Mouse (Mus musculus): ENCODE measurements at regions not wholly inside any gene's neighbourhood (a gene's known extent, or its start where the extent isn't known, plus 50 kb on each side); places are given as distances from the start of the nearest gene placed in this dataset.

DNA sequence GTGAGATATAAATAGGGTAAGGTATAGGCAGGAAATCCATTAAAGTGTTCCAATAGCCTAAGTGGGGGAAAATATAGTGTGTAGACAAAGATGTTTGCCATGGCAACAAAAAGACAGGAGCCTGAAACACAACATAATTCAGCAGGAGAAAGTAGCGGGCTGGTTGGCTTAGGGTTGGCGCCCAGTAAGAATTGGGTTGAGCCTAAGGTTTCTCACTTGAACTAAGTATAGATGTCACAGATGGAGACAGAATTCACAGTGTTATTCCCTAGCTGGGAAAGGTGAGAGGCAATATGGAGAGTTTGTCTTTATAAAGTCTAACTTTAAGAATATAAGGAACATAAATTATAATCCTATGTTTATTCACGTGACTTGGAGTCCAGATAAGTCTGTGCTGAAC, 64.8 kb upstream of the Ogfrl1 start:
- no peak for DNase-seq (ENCODE audit: low spot score in 2 of 2)

DNA sequence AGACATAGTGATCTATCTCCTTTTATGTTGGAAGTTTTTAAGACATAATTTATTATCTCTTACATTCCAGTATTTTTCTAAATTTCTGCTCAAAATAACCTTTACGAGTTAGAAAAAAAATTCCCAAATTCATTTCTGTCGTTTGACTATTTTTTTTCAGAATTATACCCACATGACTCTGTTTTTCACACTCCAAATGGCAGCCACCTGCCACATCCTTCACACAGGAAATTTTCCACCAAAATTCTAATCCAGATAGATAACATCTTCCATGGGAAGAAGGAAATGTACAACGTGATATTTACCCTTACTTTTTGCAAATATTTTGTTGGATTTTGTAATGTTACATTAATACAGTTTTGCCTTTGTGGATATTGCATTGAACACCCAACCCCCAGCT, 66.5 kb upstream of the Ogfrl1 start:
- no peak for DNase-seq (ENCODE audit: low spot score in 2 of 2)

DNA sequence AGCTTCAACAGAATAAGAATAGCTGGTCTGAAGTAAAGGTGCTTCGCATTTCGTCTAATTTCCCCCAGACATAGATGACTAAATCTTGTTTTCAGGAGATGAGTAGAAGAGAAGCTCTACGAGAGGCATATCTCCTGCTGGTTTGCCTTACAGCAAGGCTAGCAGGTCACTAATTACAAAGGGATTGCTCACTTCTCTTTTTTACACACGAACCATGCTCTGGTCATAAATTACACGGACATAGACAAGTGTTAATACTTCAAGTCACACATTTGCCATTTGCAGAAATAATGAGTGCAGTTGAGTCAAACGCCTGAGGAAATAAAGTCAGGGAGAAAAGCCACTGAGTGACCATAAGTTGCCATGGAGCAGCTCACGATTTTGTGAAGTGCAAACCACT, 68.8 kb upstream of the Ogfrl1 start:
- no peak for DNase-seq (ENCODE audit: low spot score in 2 of 2)

DNA sequence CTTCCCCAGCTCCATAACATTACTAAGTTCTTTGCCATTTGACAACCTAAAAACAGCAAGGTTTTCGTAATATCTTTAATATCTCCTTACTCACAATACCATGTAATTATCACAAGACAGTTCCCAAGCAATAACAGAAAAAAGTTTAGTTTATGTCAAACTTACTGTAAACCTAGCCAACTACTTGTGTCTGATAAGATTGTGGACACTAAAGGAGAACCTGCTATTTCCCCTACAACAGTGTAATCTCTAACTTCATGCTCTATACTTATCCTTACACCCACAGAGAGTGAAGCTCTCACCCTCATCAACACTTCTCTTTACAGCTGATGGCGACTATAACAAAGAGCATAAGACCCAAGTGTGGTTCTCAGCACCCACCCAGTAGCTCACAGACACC, 69.8 kb upstream of the Ogfrl1 start:
- DNase-seq (ENCODE audit: low spot score in 2 of 2) = no peak

DNA sequence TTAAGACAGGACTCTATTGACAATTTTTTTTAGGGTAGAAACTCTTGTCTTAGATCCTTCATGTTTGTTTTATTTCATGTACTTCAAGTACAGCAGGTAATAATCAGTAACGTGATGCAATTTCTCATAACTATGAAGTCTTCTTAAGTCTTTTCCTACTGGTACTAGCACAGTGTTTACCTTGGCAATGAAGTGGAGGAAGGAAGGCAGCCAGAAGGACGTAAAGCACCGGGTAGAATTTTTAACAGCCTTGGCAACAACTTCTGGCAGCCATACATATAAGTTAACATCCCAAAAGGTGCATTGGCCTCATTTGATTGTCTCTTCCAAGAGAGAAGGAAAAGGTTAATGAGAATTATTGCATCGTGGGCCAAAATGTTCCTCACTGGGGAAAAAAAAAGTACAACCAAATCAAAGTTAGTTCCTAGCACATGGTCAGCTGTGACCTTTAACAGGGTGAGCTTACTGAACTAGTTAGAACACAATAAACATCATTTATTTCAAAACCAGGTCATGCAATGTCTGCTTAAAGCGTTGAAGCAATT, 83.3 kb upstream of the Ogfrl1 start:
- DNase-seq (ENCODE audit: low spot score in 2 of 2) = no peak

DNA sequence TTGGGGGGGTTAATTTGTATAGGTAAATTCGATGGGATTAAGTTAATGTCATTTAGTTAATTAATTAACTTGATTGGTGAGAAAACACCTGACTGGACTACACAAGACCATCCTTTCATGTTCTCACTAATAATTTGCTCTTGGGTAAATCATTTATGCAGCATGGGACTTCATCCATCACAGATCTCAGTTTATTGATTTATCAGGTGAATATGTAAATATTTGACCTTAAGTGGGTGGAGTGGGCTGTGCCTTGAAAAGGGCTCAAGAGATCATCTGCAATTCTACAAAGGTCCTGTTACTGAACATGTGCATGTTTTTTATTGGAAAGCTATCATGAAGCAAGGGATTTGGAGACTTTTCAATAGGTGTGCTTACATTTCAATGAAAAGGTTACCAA, 87.0 kb upstream of the Ogfrl1 start:
- no peak for DNase-seq (ENCODE audit: low spot score in 2 of 2)

DNA sequence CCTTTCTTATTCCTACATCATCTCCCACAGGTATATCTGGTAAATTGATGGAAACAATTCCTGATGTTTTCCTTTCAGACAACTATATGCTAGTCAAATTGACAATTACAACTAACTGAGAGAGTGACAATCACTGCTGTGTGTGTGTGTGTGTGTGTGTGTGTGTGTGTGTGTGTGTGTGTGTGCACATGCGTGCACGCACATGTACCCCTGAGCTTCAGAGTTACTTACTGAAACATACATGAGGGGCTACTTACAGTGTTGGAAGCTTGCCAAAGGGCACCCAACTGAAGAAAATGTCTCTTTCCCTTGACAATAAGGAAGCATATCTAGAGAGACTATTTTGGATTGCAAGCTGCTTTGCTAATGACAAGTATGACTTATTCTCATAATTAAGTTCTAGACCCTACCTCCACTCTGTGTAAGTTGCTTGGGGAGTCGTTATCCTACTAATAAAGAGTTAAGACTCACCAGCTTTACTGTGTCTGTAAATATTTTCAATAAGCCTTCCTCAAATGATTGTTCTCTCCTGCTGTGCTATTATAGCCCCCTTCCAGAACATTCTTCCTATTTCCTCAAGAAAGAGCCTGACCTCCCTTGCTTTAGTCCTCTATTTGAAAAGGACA, 87.7 kb upstream of the Ogfrl1 start:
- no peak for DNase-seq (ENCODE audit: low spot score in 2 of 2)

DNA sequence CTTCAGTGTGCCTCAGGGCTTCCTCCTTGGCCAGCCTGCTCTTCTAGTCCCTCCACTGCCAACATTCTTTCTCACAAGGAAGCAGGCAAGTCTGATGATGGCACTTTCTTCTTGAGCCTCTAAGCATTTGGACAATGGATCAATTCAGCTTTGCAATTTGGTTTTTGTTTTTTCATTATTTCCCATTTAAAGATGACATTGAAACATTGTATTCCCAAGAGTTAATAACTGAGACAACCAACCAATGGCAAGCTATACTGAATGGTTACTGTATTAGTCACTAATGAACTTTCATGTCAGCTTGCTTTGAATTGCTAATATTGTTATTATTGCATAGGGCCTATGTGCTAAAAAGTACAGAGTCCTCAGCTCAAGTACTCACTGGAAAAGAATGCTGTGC, 89.5 kb upstream of the Ogfrl1 start:
- DNase-seq (ENCODE audit: low spot score in 2 of 2) = no peak

DNA sequence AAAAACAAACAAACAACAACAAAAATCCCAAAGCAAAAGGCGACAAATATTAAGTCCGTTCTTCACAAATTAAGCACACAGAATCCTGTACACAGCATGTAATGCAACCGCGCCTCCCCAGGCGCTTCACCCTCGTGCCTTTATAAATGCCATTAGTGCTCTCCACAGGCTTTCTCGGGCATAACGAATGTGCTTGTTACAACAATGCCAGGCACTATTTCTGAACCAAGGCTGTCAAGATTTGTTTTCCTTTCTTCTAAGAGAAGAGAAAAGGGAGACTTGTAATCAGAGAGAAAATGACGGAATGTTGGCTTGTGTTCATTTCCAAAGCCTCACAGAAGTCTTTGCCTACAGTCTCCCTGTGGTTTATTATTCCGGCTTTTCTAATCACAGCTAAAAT, 93.1 kb upstream of the Ogfrl1 start:
- no peak for DNase-seq (ENCODE audit: low spot score in 2 of 2)

DNA sequence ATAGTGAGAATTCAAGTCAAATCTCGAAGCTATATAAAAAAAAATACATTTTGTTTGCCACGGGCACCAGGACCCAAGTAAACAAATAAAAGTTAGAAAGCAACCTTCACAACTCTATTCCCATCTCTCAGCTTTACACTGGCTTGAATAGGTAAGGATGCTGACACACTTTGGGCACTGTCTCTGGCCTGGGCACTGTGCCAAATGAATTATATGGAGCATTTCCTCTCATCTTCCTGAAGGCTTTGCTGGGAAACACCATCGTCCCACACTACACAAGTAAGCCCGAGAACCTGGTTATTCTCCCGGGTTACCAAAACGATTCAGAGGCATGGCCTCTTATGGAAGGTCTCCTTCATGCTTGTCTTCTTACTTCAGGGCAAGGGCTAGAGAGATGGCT, 93.5 kb upstream of the Ogfrl1 start:
- no peak for DNase-seq (ENCODE audit: low spot score in 2 of 2)

DNA sequence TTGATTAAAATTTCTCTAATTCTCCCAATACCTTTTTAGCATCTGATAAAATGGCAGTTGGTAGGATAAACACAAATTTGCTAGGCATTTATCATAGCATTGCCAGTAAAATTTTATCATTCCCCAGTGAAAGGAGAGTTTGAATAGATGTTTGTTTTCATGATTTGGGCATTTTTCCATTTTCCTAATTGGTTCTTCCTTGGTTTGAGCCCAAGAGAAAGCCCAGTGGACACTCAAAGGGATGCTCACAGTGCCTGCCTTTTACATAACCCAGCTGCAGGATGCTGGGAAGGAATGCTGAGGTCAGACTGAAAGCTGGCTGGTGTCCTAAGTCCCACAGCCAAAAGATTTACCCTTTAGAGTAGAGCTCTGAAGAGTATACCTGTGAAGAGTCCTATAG, 95.4 kb upstream of the Ogfrl1 start:
- DNase-seq (ENCODE audit: low spot score in 2 of 2) = no peak

DNA sequence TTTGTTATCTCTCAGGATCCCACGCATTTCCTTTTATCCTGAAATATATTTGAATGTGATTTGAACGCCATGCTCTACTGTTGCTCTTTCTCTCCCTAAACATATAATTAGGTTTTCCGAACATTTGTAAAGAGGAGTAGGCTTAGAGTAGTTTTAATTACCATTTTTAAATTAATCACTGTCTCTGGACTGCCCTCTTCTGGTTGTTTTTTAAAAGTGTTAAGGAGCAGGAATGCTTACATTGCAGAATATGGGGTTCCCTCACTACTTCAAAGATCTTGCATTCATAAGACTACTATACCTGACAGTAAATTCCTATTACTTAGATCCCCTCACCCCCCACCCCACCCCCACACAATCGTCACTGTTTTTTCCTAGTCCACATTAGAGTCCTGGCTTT, 97.8 kb upstream of the Ogfrl1 start:
- no peak for DNase-seq (ENCODE audit: low spot score in 2 of 2)

DNA sequence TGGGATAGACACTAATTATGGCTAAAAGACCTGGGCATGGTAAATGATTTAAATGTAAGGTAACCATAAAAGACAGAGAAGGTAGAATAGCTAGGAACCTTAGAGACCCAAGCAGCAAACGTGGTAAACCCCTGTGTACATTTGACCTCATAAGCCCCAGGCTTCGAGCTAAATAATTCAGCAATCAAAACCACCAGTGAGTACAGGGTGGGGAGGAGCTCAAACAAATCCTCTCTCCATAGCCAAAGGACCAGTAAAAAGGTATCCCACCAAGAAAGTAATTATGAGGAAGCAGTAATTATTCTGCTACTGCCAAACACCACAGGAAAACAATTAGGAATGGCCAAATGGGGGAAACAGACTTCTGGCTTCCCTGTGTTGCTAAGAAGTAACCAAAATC, 122.5 kb upstream of the Ogfrl1 start:
- DNase-seq (ENCODE audit: low spot score in 2 of 2) = no peak

DNA sequence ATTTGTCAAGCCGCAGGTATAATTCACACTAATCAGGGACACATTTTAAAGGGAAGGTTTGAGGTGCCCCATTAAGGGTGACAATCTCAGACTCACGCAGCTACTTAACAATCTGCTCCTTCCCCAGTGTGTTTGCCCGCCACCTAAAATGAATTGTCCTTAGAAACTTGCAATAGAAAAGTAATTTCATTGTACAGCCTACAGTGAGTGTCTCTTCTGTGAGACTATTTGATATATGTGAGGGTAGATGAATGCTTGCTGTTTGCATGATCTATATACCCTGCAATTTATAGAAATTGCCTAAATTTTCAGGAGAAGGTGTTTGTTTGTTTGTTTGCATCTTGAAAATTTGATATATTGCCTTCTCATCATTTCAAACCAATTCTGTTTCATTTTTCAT, 135.1 kb upstream of the Ogfrl1 start:
- DNase-seq (ENCODE audit: low spot score in 2 of 2) = no peak

DNA sequence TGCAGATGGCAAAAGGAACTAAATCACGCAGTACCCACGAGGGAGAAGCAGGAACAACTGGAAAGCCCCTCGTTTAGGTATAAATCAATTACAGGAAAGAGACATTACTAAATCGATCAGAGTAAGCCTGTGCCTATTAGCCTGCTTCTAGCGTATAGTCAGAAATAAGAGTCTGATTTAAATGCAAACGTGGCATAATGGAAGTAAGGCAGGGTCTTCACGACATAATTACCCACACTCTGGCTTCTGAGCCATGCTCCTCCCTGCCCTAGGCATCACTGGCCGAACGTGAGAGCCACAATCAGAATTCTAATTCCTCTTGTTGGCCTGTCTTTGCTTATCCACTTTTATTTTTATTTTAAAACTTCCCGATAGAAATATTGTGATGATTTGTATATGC, 139.0 kb upstream of the Ogfrl1 start:
- no peak for DNase-seq (ENCODE audit: low spot score in 2 of 2)

DNA sequence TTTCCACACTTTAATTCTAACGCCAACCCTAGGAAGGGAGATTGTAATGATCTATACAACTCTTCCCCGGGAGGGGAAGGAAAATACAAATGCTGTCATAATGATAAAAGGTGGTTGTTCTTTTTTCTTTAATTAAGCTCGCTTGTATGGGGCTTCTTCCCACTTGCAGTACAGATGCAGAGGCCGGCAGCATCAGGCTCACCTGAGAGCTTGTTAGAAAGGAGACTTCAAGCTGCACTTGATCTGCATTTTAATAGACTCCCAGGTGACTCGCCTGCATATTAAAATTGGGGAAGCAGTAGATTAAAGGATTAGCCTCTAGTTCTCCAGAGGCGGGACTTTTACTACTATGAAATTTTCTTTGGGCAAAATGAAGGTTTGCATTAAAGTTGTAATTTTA, 140.8 kb upstream of the Ogfrl1 start:
- no peak for DNase-seq (ENCODE audit: low spot score in 2 of 2)

DNA sequence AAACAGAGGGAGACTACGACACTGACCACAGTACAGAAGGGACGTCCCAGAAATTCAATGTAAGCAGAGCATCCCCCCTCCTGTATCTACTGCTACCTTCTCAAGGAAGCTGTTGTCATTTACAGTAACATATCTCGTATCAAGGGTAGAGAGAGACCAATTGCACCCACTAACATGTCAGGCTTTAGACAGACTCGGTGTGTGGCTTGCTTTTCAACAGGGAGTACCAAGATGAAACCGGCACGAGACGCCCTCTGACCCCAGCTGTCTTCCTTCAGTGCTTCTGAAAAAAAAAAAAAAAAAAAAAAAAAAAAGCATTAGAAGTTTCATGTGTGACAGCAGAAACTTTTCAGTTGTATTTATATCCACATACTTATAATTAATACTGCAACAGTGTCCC, 143.0 kb upstream of the Ogfrl1 start:
- no peak for DNase-seq (ENCODE audit: low spot score in 2 of 2)

DNA sequence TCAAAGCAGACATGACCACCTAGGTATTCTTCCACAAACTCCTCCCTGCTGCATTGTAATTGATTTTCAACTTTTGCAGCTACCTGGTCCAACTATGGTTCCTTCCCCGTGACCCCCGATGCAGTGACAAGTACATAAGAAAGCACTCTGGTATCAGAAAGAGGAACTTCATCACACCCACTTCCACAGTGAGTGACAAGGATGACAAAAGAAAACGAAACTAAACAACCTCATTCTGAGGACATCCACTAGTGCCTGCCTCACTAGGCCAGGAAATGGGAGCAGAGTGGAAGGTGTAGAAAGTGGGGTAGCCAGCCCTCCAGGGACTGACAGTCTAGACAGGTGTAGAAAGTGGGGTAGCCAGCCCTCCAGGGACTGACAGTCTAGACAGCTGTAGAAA, 158.2 kb upstream of the Ogfrl1 start:
- DNase-seq (ENCODE audit: low spot score in 2 of 2) = no peak

DNA sequence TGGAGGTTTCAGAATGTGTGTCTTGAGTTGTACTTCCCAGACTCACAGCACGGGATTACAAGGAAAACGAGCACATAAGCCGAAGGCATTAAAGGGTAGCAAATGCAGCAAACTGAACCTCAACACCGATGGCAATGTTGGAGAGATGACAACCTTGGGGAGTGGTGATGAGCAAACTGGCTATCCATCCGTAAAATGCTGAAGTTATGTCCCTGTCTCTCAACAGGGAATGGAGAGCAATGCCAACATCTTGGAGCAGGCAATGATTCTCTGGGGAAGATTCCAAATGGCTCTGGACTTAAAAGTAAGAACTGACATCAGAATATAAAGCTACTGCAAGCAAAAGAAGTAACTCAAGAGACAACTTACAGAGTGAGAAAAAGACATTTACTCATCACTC, 170.5 kb upstream of the Ogfrl1 start:
- no peak for DNase-seq (ENCODE audit: low spot score in 2 of 2)

DNA sequence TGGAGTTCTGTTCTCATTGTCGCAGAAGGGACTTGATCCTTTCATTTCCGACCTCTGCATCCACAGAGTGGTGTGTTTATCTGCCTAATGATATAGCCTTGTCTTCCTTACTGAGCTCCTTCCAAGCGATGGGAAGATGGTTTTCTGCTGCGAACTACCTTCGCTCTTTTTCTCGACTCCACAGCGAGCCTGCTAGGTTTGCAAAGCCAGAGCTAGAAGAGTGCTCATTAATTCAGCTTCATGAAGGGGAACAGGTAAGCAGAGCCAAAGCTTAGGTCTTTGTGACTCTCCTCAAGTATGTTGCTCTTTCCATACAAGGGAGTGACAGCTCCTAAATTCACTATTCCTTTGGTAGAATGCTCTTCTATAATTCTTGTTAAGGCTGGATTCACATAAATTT, 176.9 kb upstream of the Ogfrl1 start:
- DNase-seq (ENCODE audit: low spot score in 2 of 2) = no peak

DNA sequence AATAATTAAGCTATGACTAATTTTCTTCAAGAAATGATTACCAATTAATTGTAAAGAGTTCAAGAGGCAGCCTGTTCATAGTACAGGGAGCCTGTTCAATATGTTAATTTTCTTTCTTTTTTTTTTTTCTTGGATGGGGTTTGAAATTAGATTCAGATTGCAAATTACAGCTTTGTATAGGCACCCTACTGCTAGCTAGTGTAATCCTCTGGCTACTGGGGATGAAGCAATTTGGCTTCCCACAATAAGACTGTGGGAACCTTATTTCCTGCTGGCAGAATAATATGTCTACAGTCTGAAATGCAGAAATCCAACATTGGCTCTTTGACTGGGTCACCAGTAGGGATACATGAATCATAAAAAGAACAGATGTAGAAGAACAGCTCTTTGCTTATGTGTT, 177.4 kb upstream of the Ogfrl1 start:
- no peak for DNase-seq (ENCODE audit: low spot score in 2 of 2)

DNA sequence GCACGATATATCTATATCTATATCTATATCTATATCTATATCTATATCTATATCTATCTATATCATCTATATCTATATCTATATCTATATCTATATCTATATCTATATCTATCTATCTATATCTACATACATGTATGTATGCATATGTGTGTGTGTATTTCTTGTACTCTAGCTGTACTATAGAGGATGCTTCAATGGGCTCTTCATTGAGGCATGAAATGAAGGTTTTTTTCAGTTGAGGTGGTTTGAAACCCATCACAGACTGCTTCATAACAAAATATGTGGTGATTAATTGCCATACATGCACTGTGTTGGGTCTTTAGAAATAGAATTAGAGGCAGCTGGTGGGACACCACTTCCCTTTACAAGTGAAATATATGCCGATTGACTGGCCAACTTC, 177.9 kb upstream of the Ogfrl1 start:
- no peak for DNase-seq (ENCODE audit: low spot score in 2 of 2)

DNA sequence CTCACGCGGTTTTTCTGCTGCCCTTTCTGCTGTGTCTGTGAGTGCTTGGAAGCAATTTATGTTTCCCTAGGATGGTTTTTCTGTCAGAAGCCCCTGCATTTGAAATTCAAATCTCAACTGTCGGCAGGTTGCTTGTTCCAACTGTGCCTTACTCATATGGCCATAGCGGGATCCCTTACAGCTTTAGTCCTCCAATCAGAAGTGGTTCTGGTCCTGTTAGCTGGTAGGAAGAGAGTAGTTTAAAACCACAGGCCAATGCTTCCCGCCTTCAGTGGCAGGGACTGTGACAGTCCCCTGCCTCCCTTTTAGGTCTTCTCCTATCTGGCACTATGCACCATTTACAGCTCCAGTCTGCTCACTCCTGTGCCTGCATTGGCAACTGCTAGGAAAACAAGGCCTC, 178.6 kb upstream of the Ogfrl1 start:
- no peak for DNase-seq (ENCODE audit: low spot score in 2 of 2)

DNA sequence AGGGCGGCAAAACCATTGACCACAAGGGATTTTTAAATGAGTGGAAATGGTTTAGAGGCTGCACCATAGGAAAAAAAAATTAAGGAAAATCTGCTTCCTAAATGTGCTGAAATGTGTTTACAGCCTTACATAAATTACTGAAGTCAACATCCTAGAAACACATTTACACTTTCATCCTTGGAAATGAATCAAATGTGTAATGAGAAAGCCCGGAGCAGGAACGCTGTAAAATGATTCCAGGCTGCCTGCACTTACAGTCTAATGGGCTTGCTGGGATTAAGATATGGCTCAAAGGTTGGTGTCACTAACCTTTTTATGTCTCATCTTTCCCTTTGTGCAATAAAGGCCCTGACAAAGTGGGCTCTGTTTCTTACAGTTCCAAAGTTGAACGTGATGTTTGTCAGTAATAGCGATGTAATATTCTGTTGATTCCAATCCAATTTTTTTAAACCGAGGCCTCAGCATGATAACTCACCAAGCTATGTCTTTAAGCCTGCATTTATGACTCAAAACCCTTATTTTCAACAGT, 172.1 kb upstream of the B3gat2 start:
- DNase-seq (ENCODE audit: low spot score in 2 of 2) = no peak
